Mouse (Mus musculus) lung, adult 2 months (tissue): ENCODE measurements around the gene A730061H03Rik.

Experiments used
- CTCF ChIP-seq: fragments of 200-500 bp; IDR thresholded peaks from 2 replicates; pipeline ENCODE4 v1.5.1; 2011; ENCODE audit warnings: mild to moderate bottlenecking, low read length, control low read depth; ENCODE audit not compliant: insufficient read depth
- POLR2A ChIP-seq: fragments of 200-500 bp; IDR thresholded peaks from 2 replicates; pipeline ENCODE4 v1.6.1; 2011; ENCODE audit warnings: low read depth, mild to moderate bottlenecking, control low read depth, low read length, borderline replicate concordance; ENCODE audit errors: extremely low read depth

GRCm38 (mm10) chr14:55513927-55514326 lies 46.3 kb downstream of the A730061H03Rik start:
- TF ChIP-seq POLR2A (no peak), CTCF (no peak)
